Mouse (Mus musculus) liver, embryonic 11.5 days (tissue): ENCODE results near the gene Fam227a. TPM values are rescaled to one million over a fixed set of nuclear protein-coding genes. Genes with fewer than 3 reads are reported as not detected.

Experiments
- ATAC-seq: fragments of 200-750 bp; cut with Nextera tagmentation; replicated peaks from 2 replicates; pipeline ENCODE4 v1.8.0; 2017; ENCODE audit warnings: moderate number of reproducible peaks, mild to moderate bottlenecking, moderate TSS enrichment, moderate library complexity; ENCODE audit not compliant: low FRiP score
- DNase-seq: peaks from one replicate; pipeline ENCODE4 v3.0.0-alpha.2; 2017; ENCODE audit warnings: low spot score
- H3K27ac ChIP-seq: fragments of 300-500 bp; sonication (generic); 2 replicates; pipeline ENCODE4 v1.5.1; 2014; ENCODE audit warnings: mild to moderate bottlenecking, low read depth, low read length, control low read depth
- H3K27me3 ChIP-seq: fragments of 300-500 bp; sonication (generic); replicated peaks from 2 replicates; pipeline ENCODE4 v1.6.1; 2014; ENCODE audit warnings: low read length, mixed read lengths; ENCODE audit not compliant: control insufficient read depth, insufficient read depth
- H3K36me3 ChIP-seq: fragments of 300-500 bp; sonication (generic); 2 replicates; pipeline ENCODE4 v1.6.1; 2014; ENCODE audit warnings: mild to moderate bottlenecking, low read length, moderate library complexity, mixed read lengths; ENCODE audit not compliant: control insufficient read depth, insufficient read depth
- H3K4me1 ChIP-seq: fragments of 300-500 bp; sonication (generic); replicated peaks from 2 replicates; pipeline ENCODE4 v1.6.1; 2014; ENCODE audit warnings: low read length, mixed read lengths; ENCODE audit not compliant: control insufficient read depth, insufficient read depth
- H3K4me2 ChIP-seq: fragments of 300-500 bp; sonication (generic); 2 replicates; pipeline ENCODE4 v1.6.1; 2014; ENCODE audit warnings: mild to moderate bottlenecking, control low read depth, moderate library complexity
- H3K4me3 ChIP-seq: fragments of 300-500 bp; sonication (generic); 2 replicates; pipeline ENCODE4 v1.5.1; 2014; ENCODE audit warnings: low read depth, low read length, control low read depth
- H3K9ac ChIP-seq: fragments of 300-500 bp; sonication (generic); 2 replicates; pipeline ENCODE4 v1.6.1; 2014; ENCODE audit warnings: low read depth, low read length, control low read depth
- H3K9me3 ChIP-seq: fragments of 300-500 bp; sonication (generic); 2 replicates; pipeline ENCODE4 v1.6.1; 2016; ENCODE audit warnings: low read length, inconsistent platforms, mixed read lengths; ENCODE audit not compliant: control insufficient read depth
- WGBS: fragments of 180-500 bp; shearing (Covaris S2); extraction: QIAGEN DNeasy Blood & Tissue Kit; methylation state at CpG from one replicate; pipeline ENCODE4 v1.1.7; 2014; 5-methylcytosine and 5-hydroxymethylcytosine counted together
- polyA plus RNA-seq: library from polyadenylated mRNA; unstranded; fragments of >200 nt; fragmentation: Nextera tagmentation; extraction: Ambion mirVana; gene quantifications from 2 replicates; pipeline ENCODE4 v1.2.1, GENCODE M21; 2014

The Fam227a gene
- polyA plus RNA-seq, 1 experiment from 2014 or later: 0.74 TPM

GRCm38 (mm10) chr15:79650569-79650968, 8.2 kb downstream of the Fam227a start:
- Histone ChIP-seq H3K9ac (no peak overlapping the region), H3K27me3 (no peaks in the 10 kb centered on the region), H3K9me3 (no peaks in the 10 kb centered on the region), H3K36me3 (no peaks in the 10 kb centered on the region), H3K4me3 (no peak overlapping the region), H3K27ac (no peak overlapping the region), H3K4me2 (no peak overlapping the region), H3K4me1 (no peaks in the 10 kb centered on the region)
- DNase-seq (no peak), ATAC-seq (no peak)

GRCm38 (mm10) chr15:79648130-79648529, 10.6 kb downstream of the Fam227a start:
- WGBS: 82% methylated on average over 12 of the region's 12 CpGs
- Histone ChIP-seq H3K4me2 (no peak overlapping the region), H3K36me3 (no peaks in the 10 kb centered on the region), H3K9ac (no peak overlapping the region), H3K27ac (no peak overlapping the region), H3K9me3 (no peaks in the 10 kb centered on the region), H3K4me1 (no peaks in the 10 kb centered on the region), H3K4me3 (no peak overlapping the region), H3K27me3 (no peaks in the 10 kb centered on the region)
- DNase-seq (no peak), ATAC-seq (no peak)

- WGBS: 68% methylated on average over 2 of the region's 2 CpGs
Observed at GRCm38 (mm10) chr15:79645483-79645882, 13.3 kb downstream of the Fam227a start.

GRCm38 (mm10) chr15:79641135-79641817, 17.5 kb downstream of the Fam227a start:
- H3K9ac ChIP-seq: no peak overlapping the region
- H3K36me3 ChIP-seq: no peaks in the 10 kb centered on the region
- DNase-seq (no peak), ATAC-seq (no peak)
- H3K4me2 ChIP-seq: no peak overlapping the region
- H3K27ac ChIP-seq: no peak overlapping the region
- H3K27me3 ChIP-seq: no peaks in the 10 kb centered on the region; the same call in 1 of the 2 replicates
- no peak overlapping the region for H3K4me3 ChIP-seq
- 63% methylated on average over 12 of the region's 12 CpGs for WGBS
- H3K4me1 ChIP-seq: no peaks in the 10 kb centered on the region
- H3K9me3 ChIP-seq: no peaks in the 10 kb centered on the region

More at GRCm38 (mm10) chr15:79645483-79645882, 13.3 kb downstream of the Fam227a start:
- H3K4me3 ChIP-seq: no peak overlapping the region
- no peaks in the 10 kb centered on the region for H3K9me3 ChIP-seq
- H3K27ac ChIP-seq: no peak overlapping the region
- no peaks in the 10 kb centered on the region for H3K4me1 ChIP-seq
- H3K36me3 ChIP-seq: no peaks in the 10 kb centered on the region
- H3K4me2 ChIP-seq: no peak overlapping the region
- ATAC-seq (no peak), DNase-seq (no peak)
- no peak overlapping the region for H3K9ac ChIP-seq
- no peaks in the 10 kb centered on the region; the same call in 1 of the 2 replicates for H3K27me3 ChIP-seq

GRCm38 (mm10) chr15:79630471-79630870, 28.3 kb downstream of the Fam227a start:
- no peak overlapping the region for H3K27ac ChIP-seq
- H3K36me3 ChIP-seq: peaks cover 2% of the 10 kb centered on the region; the same call in 1 of the 2 replicates
- no peak for DNase-seq
- H3K27me3 ChIP-seq: no peaks in the 10 kb centered on the region
- H3K4me2 ChIP-seq: no peak overlapping the region
- H3K9me3 ChIP-seq: no peaks in the 10 kb centered on the region
- no peaks in the 10 kb centered on the region for H3K4me1 ChIP-seq
- no peak overlapping the region for H3K9ac ChIP-seq
- WGBS: 58% methylated on average over 2 of the region's 2 CpGs
- ATAC-seq: no peak
- H3K4me3 ChIP-seq: no peak overlapping the region

GRCm38 (mm10) chr15:79619770-79620414, 38.9 kb downstream of the Fam227a start:
- peaks cover 6% of the 10 kb centered on the region; the same call in 1 of the 2 replicates for H3K4me1 ChIP-seq
- H3K36me3 ChIP-seq: no peaks in the 10 kb centered on the region
- H3K4me2 ChIP-seq: peak overlapping the region; percentile 19
- H3K4me3 ChIP-seq: no peak overlapping the region
- DNase-seq (no peak), ATAC-seq (peak; percentile 74)
- no peaks in the 10 kb centered on the region for H3K9me3 ChIP-seq
- H3K27me3 ChIP-seq: no peaks in the 10 kb centered on the region
- WGBS: 60% methylated on average over 11 of the region's 11 CpGs
- H3K9ac ChIP-seq: no peak overlapping the region
- no peak overlapping the region for H3K27ac ChIP-seq

GRCm38 (mm10) chr15:79618456-79618855, 40.3 kb downstream of the Fam227a start:
- WGBS: 66% methylated on average over 7 of the region's 7 CpGs
- DNase-seq (peak; percentile 30), ATAC-seq (no peak)
- Histone ChIP-seq H3K4me1 (peaks cover 6% of the 10 kb centered on the region; the same call in 1 of the 2 replicates), H3K9me3 (no peaks in the 10 kb centered on the region), H3K4me2 (no peak overlapping the region), H3K4me3 (no peak overlapping the region), H3K9ac (no peak overlapping the region), H3K36me3 (no peaks in the 10 kb centered on the region), H3K27ac (no peak overlapping the region), H3K27me3 (no peaks in the 10 kb centered on the region)

- ATAC-seq (no peak), DNase-seq (no peak)
- WGBS: 68% methylated on average over 11 of the region's 11 CpGs
- H3K27me3 ChIP-seq: no peaks in the 10 kb centered on the region
- H3K9me3 ChIP-seq: no peaks in the 10 kb centered on the region
- no peak overlapping the region for H3K4me2 ChIP-seq
- H3K27ac ChIP-seq: no peak overlapping the region
- no peak overlapping the region for H3K4me3 ChIP-seq
- H3K4me1 ChIP-seq: peaks cover 6% of the 10 kb centered on the region; the same call in 1 of the 2 replicates
- no peaks in the 10 kb centered on the region for H3K36me3 ChIP-seq
- H3K9ac ChIP-seq: no peak overlapping the region
Observed at GRCm38 (mm10) chr15:79617135-79617534, 41.6 kb downstream of the Fam227a start.

- Histone ChIP-seq H3K9me3 (no peaks in the 10 kb centered on the region), H3K27me3 (no peaks in the 10 kb centered on the region), H3K27ac (no peak overlapping the region), H3K4me1 (peaks cover 6% of the 10 kb centered on the region; the same call in 1 of the 2 replicates), H3K9ac (no peak overlapping the region), H3K4me2 (no peak overlapping the region), H3K4me3 (no peak overlapping the region), H3K36me3 (no peaks in the 10 kb centered on the region)
- ATAC-seq (no peak), DNase-seq (no peak)
- whole genome bisulfite sequencing: 72% methylated on average over 5 of the region's 5 CpGs
Observed at GRCm38 (mm10) chr15:79616729-79617128, 42.0 kb downstream of the Fam227a start.
